Mouse (Mus musculus) stomach, postnatal 0 days (tissue): ENCODE measurements around the gene Pkmyt1. TPM values are rescaled to one million over a fixed set of nuclear protein-coding genes. Genes with fewer than 3 reads are reported as not detected.

Experiments
- ATAC-seq: fragments of 200-750 bp; cut with Nextera tagmentation; 2 replicates; pipeline ENCODE4 v1.8.0; 2017; ENCODE audit not compliant: low FRiP score, low TSS enrichment
- DNase-seq: peaks from one replicate; pipeline ENCODE4 v3.0.0-alpha.2; 2016; ENCODE audit warnings: low spot score
- H3K27ac ChIP-seq: fragments of 300-500 bp; sonication (generic); replicated peaks from 2 replicates; pipeline ENCODE4 v1.5.1; 2014; ENCODE audit warnings: mild to moderate bottlenecking, control low read depth
- H3K27me3 ChIP-seq: fragments of 300-500 bp; sonication (generic); 2 replicates; pipeline ENCODE4 v1.6.1; 2014; ENCODE audit warnings: low read length; ENCODE audit not compliant: control insufficient read depth, insufficient read depth
- H3K36me3 ChIP-seq: fragments of 300-500 bp; sonication (generic); 2 replicates; pipeline ENCODE4 v1.6.1; 2014; ENCODE audit warnings: low read length, mixed read lengths; ENCODE audit not compliant: control insufficient read depth, insufficient read depth
- H3K4me1 ChIP-seq: fragments of 300-500 bp; sonication (generic); replicated peaks from 2 replicates; pipeline ENCODE4 v1.6.1; 2014; ENCODE audit warnings: antibody characterized with exemption; ENCODE audit not compliant: control insufficient read depth, insufficient read depth
- H3K4me2 ChIP-seq: fragments of 300-500 bp; sonication (generic); replicated peaks from 2 replicates; pipeline ENCODE4 v1.6.1; 2014; ENCODE audit warnings: low read depth, mild to moderate bottlenecking, control low read depth, moderate library complexity
- H3K4me3 ChIP-seq: fragments of 300-500 bp; sonication (generic); 2 replicates; pipeline ENCODE4 v1.5.1; 2014; ENCODE audit warnings: low read depth, low read length, control low read depth
- H3K9ac ChIP-seq: fragments of 300-500 bp; sonication (generic); 2 replicates; pipeline ENCODE4 v1.6.1; 2014; ENCODE audit warnings: mild to moderate bottlenecking, low read length, control low read depth, mixed read lengths
- H3K9me3 ChIP-seq: fragments of 300-500 bp; sonication (generic); 2 replicates; pipeline ENCODE4 v1.6.1; 2016; ENCODE audit warnings: low read length; ENCODE audit not compliant: control insufficient read depth
- CTCF ChIP-seq: IDR thresholded peaks from 2 replicates; pipeline ENCODE4 v1.5.1; 2016; ENCODE audit warnings: antibody characterized with exemption, low read depth, mild to moderate bottlenecking, moderate library complexity
- EP300 ChIP-seq: optimal IDR thresholded peaks from 2 replicates; pipeline ENCODE3; 2016; ENCODE audit warnings: antibody characterized with exemption
- whole genome bisulfite sequencing: fragments of 180-500 bp; shearing (Covaris S2); extraction: QIAGEN DNeasy Blood & Tissue Kit; methylation state at CpG from one replicate; pipeline ENCODE4 v1.1.7; 2014; 5-methylcytosine and 5-hydroxymethylcytosine counted together
- polyA plus RNA-seq: library from polyadenylated mRNA; unstranded; fragments of >200 nt; fragmentation: Nextera tagmentation; extraction: Ambion mirVana; gene quantifications from 2 replicates; pipeline ENCODE4 v1.2.1, GENCODE M21; 2015

Gene Pkmyt1
- polyA plus RNA-seq, 1 experiment from 2014 or later, result 17.6 TPM

DNA sequence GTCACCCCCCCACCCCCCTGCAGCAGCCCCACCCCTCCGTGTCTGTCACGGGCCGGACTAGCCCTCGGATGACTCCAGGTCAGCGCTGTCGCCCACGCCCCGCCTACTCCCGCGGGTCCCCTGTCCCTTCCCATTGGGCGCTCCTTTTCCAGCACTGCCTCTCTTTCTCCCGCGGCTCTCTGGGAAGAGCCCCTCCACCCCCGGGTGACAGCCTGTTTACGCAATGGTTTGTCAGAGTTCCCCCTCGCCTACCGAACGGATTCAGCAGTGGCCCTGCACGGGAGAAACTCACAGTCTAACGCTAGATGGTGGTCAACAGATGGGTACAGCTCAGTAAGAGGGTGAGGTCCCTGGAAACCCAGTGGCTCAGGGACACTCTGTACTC is 614 bp downstream of the Pkmyt1 start:
- peak overlapping the region; percentile 88 for H3K4me3 ChIP-seq
- no peaks in the 10 kb centered on the region for H3K27me3 ChIP-seq
- TF ChIP-seq CTCF, result peak; percentile 59
- no peak for TF ChIP-seq EP300
- no peaks in the 10 kb centered on the region for H3K36me3 ChIP-seq
- ATAC-seq (peak; percentile 84), DNase-seq (peak; percentile 83)
- WGBS, result 1% methylated on average over 19 of the region's 20 CpGs
- H3K4me1 ChIP-seq, result no peaks in the 10 kb centered on the region
- H3K27ac ChIP-seq, result peak overlapping the region; percentile 83
- peak overlapping the region; percentile 74 for H3K9ac ChIP-seq
- H3K9me3 ChIP-seq, result no peaks in the 10 kb centered on the region
- H3K4me2 ChIP-seq, result peak overlapping the region; percentile 78

DNA sequence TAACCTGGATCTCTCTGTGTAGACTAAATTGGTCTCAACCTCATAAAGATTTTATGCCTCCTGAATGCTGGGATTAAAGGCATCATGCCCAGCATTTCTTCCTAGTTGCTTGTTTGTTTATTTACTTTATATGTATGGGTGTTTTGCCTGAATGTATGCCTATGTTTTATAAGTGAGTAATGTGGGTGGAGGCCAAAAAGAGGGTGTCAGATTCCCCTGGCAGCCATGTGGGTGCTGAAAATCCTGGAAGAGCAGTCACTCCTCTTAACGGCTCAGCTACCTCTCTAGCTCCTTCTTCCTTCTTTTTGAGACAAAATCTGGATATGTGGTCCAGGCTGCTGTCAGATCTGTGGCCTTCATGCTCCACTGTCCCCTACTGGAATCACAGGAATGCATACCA is 4.3 kb downstream of the Pkmyt1 start:
- 30% methylated on average over 1 of the region's 1 CpGs for WGBS
- no peaks in the 10 kb centered on the region for H3K4me1 ChIP-seq
- no peak overlapping the region for H3K27ac ChIP-seq
- DNase-seq (no peak), ATAC-seq (no peak)
- no peak overlapping the region for H3K4me3 ChIP-seq
- H3K9me3 ChIP-seq, result no peaks in the 10 kb centered on the region
- 0 out of 2 replicates have a peak, but pooled peaks cover 3% of the 10 kb centered on the region for H3K36me3 ChIP-seq
- no peaks in the 10 kb centered on the region for H3K27me3 ChIP-seq
- no peak for TF ChIP-seq EP300
- no peak overlapping the region for H3K4me2 ChIP-seq
- no peak overlapping the region for H3K9ac ChIP-seq

DNA sequence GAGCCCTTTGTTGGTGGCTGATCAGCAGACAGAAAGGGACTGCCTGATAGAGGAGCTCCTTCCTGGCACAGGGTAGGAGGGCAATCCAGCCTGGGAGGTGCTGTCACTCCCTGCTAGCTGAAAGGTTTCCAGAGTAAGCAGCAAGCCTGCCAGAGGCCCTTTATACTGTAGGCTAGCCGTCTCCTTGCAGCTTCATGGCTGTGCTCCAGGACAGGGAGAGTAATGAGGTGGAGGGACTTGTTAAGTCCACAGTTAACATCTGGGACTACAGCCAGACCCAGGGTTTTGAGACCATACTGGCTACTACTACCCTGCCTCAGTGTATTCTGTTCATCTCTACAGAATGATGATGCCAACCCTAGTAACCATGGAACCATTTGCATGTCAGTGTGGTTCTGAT is 8.2 kb downstream of the Pkmyt1 start:
- no peak overlapping the region; the same call in 1 of the 2 replicates for H3K9ac ChIP-seq
- H3K27me3 ChIP-seq, result no peaks in the 10 kb centered on the region
- H3K4me2 ChIP-seq, result no peak overlapping the region
- DNase-seq (no peak), ATAC-seq (no peak)
- H3K36me3 ChIP-seq, result peaks cover 7% of the 10 kb centered on the region; the same call in 1 of the 2 replicates
- H3K9me3 ChIP-seq, result no peaks in the 10 kb centered on the region
- H3K4me3 ChIP-seq, result no peak overlapping the region
- 54% methylated on average over 1 of the region's 1 CpGs for WGBS
- H3K27ac ChIP-seq, result no peak overlapping the region
- H3K4me1 ChIP-seq, result peaks cover 2% of the 10 kb centered on the region; the same call in 1 of the 2 replicates
- TF ChIP-seq CTCF (no peak), EP300 (no peak)

GRCm38 (mm10) chr17:23737493-23738445 is 11.6 kb downstream of the Pkmyt1 start:
- WGBS, result 70% methylated on average over 15 of the region's 15 CpGs
- DNase-seq, result peak; percentile 60
- H3K27ac ChIP-seq, result no peak overlapping the region

DNA sequence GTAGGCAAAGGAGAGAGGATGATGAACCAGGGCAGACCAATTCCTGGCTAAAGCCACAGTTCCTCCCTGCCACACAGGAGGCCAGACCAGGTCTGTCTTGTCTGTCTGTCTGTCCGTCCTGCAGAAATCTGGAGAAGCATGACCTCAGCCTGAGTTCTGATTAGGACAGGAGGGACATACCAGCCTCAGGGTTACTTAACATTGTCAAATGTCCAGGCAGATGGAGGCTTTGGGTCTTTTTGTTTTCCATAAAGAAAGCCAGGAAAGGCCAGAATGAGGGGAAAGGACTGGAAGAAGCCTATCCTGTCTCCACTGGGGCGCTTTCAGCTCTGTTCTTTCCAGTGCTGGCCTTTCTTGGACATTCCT is 12.7 kb downstream of the Pkmyt1 start:
- whole genome bisulfite sequencing, result 50% methylated on average over 2 of the region's 2 CpGs
- peak overlapping the region; percentile 86; the same call in 1 of the 2 replicates for H3K27ac ChIP-seq
- H3K9me3 ChIP-seq, result no peaks in the 10 kb centered on the region
- TF ChIP-seq EP300 (no peak), CTCF (no peak)
- peak overlapping the region; percentile 71 for H3K9ac ChIP-seq
- H3K4me1 ChIP-seq, result peaks cover 8% of the 10 kb centered on the region; the same call in 1 of the 2 replicates
- H3K36me3 ChIP-seq, result peaks cover 7% of the 10 kb centered on the region; the same call in 1 of the 2 replicates
- ATAC-seq (no peak), DNase-seq (no peak)
- H3K4me3 ChIP-seq, result peak overlapping the region; percentile 72
- H3K4me2 ChIP-seq, result peak overlapping the region; percentile 94
- 0 out of 2 replicates have a peak, but pooled peaks cover 4% of the 10 kb centered on the region for H3K27me3 ChIP-seq

More at GRCm38 (mm10) chr17:23737493-23738445, 11.6 kb downstream of the Pkmyt1 start:
- peak; percentile 47; the same call in 1 of the 2 replicates for ATAC-seq
- peaks cover 8% of the 10 kb centered on the region; the same call in 1 of the 2 replicates for H3K4me1 ChIP-seq
- H3K4me3 ChIP-seq, result no peak overlapping the region
- no peaks in the 10 kb centered on the region for H3K9me3 ChIP-seq
- H3K9ac ChIP-seq, result no peak overlapping the region
- H3K4me2 ChIP-seq, result 0 out of 2 replicates have a peak overlapping the region, but pooled peaks have one; percentile 94
- 0 out of 2 replicates have a peak, but pooled peaks cover 2% of the 10 kb centered on the region for H3K27me3 ChIP-seq
- peak; percentile 52 for TF ChIP-seq CTCF
- no peak for TF ChIP-seq EP300
- H3K36me3 ChIP-seq, result peaks cover 7% of the 10 kb centered on the region; the same call in 1 of the 2 replicates
